Mouse (Mus musculus): Measurements from ENCODE around the gene Nckap1l. TPM values are rescaled to one million over a fixed set of nuclear protein-coding genes. Genes with fewer than 3 reads are reported as not detected.

Gene Nckap1l
- polyA plus RNA-seq, 1 experiment from 2014 or later, result 2.2 TPM

Other genes with a start within 250 kb of the Nckap1l start
- gene Cbx5, start 214.0 kb upstream of the Nckap1l start, polyA plus RNA-seq (2015; fragmentation: Nextera tagmentation; extraction: Ambion mirVana), result 153 and 166 TPM in 2 replicates
- 1,120 and 1,163 TPM in 2 replicates for gene Hnrnpa1, start 213.4 kb upstream of the Nckap1l start, polyA plus RNA-seq (2015; fragmentation: Nextera tagmentation; extraction: Ambion mirVana)
- 2.8 and 3.8 TPM in 2 replicates for gene Nfe2, start 195.4 kb upstream of the Nckap1l start, polyA plus RNA-seq (2015; fragmentation: Nextera tagmentation; extraction: Ambion mirVana)
- 283 TPM in 2 replicates for gene Copz1, start 181.1 kb upstream of the Nckap1l start, polyA plus RNA-seq (2015; fragmentation: Nextera tagmentation; extraction: Ambion mirVana)
- 0.34 and 0.41 TPM in 2 replicates for gene Gpr84, start 143.2 kb upstream of the Nckap1l start, polyA plus RNA-seq (2015; fragmentation: Nextera tagmentation; extraction: Ambion mirVana)
- gene Zfp385a, start 113.7 kb upstream of the Nckap1l start, polyA plus RNA-seq (2015; fragmentation: Nextera tagmentation; extraction: Ambion mirVana), result 11.7 and 13.1 TPM in 2 replicates
- 55.2 and 55.3 TPM in 2 replicates for gene Itga5, start 87.0 kb upstream of the Nckap1l start, polyA plus RNA-seq (2015; fragmentation: Nextera tagmentation; extraction: Ambion mirVana)
- not detected in 2 replicates for gene Gtsf1, start 23.3 kb upstream of the Nckap1l start, polyA plus RNA-seq (2015; fragmentation: Nextera tagmentation; extraction: Ambion mirVana)
- not detected in 2 replicates for gene Gtsf2, start 5.3 kb upstream of the Nckap1l start, polyA plus RNA-seq (2015; fragmentation: Nextera tagmentation; extraction: Ambion mirVana)
- gene Pde1b, start 49.2 kb downstream of the Nckap1l start, polyA plus RNA-seq (2015; fragmentation: Nextera tagmentation; extraction: Ambion mirVana), result 4.8 TPM in 2 replicates
- gene Ppp1r1a, start 84.2 kb downstream of the Nckap1l start, polyA plus RNA-seq (2015; fragmentation: Nextera tagmentation; extraction: Ambion mirVana), result 7.6 and 8.7 TPM in 2 replicates
- gene Glycam1, start 111.3 kb downstream of the Nckap1l start, polyA plus RNA-seq (2015; fragmentation: Nextera tagmentation; extraction: Ambion mirVana), result not detected in 2 replicates

All from limb, embryonic 13.5 days (tissue).